Mouse (Mus musculus) cerebellum, adult 11-12 months (tissue): ENCODE results near the gene Poc1b.

Source experiments
- DNase-seq: peaks from one replicate; pipeline ENCODE4 v3.0.0; 2022

Poc1b gene

DNA sequence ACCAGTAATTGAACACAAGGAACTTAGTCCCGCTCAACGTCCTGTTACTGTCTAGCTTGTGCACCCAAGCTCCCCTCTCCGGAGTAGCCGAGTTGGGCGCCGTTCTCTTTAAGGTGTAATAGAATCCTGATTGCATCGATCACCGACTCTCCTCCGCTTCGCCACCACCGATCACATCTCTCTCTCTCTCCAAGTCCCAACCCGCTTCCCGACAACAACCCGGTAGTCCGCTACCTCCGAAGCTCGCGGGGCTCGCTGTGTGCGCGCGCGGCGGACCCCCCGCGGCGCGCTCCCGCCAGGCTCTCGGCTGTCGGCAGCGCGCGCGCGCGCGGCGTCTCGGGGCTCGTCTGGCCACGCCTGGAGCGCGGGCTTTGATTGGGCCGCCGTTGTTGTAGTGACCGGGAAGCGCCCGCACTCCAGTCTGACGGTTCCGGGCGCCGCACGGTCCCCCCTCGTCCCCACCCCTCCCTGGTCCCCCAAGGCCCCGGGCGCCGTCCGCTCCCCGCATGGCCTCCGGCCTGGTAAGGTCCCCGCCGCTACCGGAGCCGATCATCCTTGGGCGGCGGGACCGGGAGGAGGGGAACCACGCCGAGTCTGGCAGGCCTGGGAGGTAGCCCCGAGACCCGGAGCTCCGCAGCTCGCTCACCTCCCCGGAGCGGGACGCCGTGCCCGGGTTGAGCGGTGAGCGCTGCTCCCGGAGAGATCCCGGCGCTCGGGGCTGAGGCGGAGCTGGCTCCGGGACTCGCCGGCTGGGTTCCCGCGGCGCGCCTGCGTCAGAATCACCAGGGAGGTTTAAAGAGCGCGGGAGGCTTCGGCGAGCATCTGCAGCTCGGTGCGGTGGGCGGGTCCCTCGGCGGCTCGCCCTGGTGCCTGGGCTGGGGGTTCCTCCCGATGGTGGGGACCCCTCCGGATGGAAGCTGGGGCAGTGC lies at the start of gene Poc1b:
Poc1b (plus strand) TSS at position 334 of the 929 bp plus-strand sequence.
- DNase-seq: peak; percentile 85

GRCm38 (mm10) chr10:99060588-99060987 lies 46.2 kb upstream of the Poc1b start:
- DNase-seq: no peak

DNA sequence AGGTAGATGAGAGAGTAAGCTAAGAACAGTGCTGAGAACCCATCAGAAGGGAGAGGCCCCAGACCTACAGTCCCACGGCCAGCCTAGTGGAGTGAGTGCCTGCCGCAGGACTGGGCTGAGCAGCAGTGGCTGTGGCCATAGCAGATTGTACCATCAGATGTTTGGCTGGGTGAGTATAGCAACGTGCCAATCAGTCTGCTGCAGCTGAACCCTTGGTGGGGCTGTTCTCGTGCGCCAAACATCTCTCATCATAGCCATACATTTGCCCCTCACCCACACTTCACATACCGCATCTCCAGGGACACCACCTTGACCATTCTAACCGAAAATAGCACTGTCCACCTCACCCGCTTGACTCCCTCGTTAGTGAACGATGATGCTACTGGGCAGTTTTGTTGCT lies 45.4 kb upstream of the Poc1b start:
- peak; percentile 13 for DNase-seq

GRCm38 (mm10) chr10:99062546-99062945 lies 44.3 kb upstream of the Poc1b start:
- DNase-seq: peak; percentile 54

- no peak for DNase-seq
Observed at GRCm38 (mm10) chr10:99076113-99076895, 30.5 kb upstream of the Poc1b start.

DNA sequence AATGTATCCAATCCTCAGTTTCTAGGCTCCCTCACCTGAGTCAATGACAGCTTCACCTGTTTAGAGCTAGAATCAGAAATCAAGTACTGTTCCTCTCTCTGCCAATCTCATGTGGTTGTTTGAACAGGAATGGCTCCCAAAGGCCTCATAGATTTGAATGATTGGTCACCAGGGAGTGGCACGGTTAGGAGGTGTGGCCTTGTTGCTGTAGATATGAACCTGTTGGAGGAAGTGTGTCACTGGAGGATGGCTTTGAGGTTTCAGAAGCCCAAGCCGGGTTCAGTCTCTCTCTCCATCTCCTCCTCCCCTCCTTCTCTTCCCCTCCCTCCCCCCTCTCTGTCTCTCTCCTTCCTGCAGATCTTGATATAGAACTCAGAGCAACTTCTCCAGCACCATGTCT lies 28.2 kb upstream of the Poc1b start:
- DNase-seq: no peak

- no peak for DNase-seq
Observed at GRCm38 (mm10) chr10:99081569-99081990, 25.3 kb upstream of the Poc1b start.

GRCm38 (mm10) chr10:99083431-99084003 lies 23.3 kb upstream of the Poc1b start:
- DNase-seq: no peak

GRCm38 (mm10) chr10:99084397-99085239 lies 22.2 kb upstream of the Poc1b start:
- peak; percentile 79 for DNase-seq

DNA sequence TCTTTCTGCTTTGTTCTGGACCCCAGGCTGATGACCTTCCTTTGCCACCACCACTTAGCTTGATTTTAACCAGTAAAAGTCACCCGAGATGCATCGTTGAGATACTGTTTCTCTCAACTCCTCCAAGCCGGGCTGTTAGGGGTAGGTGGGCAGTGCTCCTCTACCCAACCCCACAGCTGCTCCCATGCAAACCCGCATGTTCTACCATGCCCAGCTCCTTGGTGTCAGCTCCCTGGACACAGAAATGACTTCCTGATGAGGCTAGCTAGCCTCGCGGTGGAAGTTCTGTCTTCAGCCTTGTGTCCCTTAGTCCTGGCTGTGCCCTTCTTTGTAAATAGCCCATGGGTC lies 21.6 kb upstream of the Poc1b start:
- no peak for DNase-seq

- DNase-seq: no peak
Observed at GRCm38 (mm10) chr10:99086029-99086428, 20.8 kb upstream of the Poc1b start.

GRCm38 (mm10) chr10:99089906-99090305 lies 16.9 kb upstream of the Poc1b start:
- no peak for DNase-seq

GRCm38 (mm10) chr10:99093364-99093763 lies 13.5 kb upstream of the Poc1b start:
- DNase-seq: no peak

GRCm38 (mm10) chr10:99095114-99095513 lies 11.7 kb upstream of the Poc1b start:
- no peak for DNase-seq

- no peak for DNase-seq
Observed at GRCm38 (mm10) chr10:99097374-99097773, 9.5 kb upstream of the Poc1b start.

GRCm38 (mm10) chr10:99105522-99105921 lies 1.3 kb upstream of the Poc1b start:
- no peak for DNase-seq

- DNase-seq: no peak
Observed at GRCm38 (mm10) chr10:99106311-99106702, 529 bp upstream of the Poc1b start.

DNA sequence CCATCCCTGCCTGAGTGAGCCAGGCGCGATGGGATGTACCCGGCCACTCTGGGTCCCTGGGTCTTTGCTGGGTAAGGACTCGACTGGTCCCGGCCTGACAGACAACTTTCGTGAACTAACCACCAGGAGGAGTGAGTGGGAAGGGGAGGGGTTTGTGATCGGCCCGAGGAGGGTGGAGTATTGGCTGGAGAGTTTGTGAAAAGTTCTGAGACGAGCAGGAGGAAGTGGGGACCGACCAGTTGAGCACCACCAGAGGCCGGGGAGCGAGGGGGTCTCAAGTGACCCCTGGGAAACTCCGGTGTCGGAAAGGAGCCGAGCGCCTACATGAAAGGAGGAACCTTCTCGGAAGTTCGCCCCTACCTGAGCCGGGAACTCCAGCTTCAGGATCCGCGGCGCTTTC lies 1.1 kb downstream of the Poc1b start, which contains the start of gene Galnt4:
Galnt4 (plus strand) TSS at position 196 of the 400 bp plus-strand sequence.
- peak; percentile 65 for DNase-seq

- DNase-seq: no peak
Observed at GRCm38 (mm10) chr10:99108431-99108982, 1.7 kb downstream of the Poc1b start.

- DNase-seq: no peak
Observed at GRCm38 (mm10) chr10:99113533-99113932, 6.7 kb downstream of the Poc1b start.

- no peak for DNase-seq
Observed at GRCm38 (mm10) chr10:99114295-99114694, 7.5 kb downstream of the Poc1b start.
